Mouse (Mus musculus) layer of hippocampus, adult 11-12 months (tissue): Measurements from ENCODE around the gene Mrpl33.

Experiments used
- DNase-seq: peaks from one replicate; pipeline ENCODE4 v3.0.0; 2022; ENCODE audit warnings: low spot score

Gene Mrpl33

DNA sequence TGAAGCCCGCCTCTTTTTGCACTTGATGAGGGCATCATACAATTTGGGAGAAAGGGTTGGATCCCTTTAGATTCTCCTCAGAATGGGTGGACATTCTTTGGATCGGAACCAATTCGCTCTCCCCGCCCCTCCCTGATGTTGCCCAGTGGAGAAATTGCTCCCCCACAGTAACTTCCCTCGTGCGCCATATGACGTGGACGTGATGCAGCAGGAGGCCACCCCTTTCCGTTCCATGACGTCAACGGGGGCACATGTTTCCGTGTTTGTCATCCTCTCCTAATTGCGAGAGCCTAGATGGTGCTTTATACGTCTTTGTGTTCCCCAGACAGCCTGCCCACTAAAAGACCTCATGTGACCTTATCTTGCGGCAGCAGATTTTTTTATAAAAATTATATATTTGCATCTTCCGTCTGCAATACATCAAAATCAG is 101.6 kb downstream of the Mrpl33 start:
- peak; percentile 85 for DNase-seq

DNA sequence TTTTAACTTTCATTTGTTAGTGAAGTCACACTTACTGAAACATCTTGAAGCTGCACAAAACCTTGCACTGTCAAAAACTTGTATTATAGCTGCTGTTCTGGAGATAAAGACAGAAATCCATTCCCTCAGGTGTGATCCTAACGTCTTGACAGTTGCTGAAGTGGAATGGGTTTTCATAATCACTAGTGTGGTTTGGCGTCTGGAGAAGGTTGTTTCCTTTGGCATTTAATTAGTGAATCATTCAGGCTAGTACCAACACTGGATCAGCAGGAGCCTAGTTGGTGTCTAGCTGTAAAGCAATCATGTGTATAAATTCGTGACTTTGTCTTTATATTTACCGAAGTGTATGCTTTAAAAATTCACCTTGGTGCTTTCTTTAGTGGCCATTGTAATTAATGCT is 102.2 kb downstream of the Mrpl33 start:
- DNase-seq: no peak

DNA sequence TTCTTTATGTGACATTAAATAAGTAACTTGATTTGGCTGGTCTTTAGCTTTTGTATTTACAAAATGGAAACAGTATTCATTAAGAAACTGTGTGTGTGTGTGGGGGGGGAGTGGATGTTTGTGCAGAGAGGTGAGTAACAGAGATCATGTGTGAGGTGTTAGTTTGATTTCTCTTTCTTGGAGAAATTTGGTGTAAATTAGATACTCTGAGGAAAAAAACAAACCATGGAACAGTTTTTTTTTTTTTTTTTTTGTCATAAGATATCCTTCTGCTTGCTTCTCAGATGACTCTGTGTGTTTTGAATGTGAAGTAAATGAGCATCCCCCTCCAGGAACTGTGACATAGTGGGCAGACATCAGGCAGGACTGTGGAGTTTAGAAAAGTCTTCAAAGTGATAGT is 102.7 kb downstream of the Mrpl33 start:
- DNase-seq: no peak

- peak; percentile 75 for DNase-seq
These were observed 108.2 kb downstream of the Mrpl33 start for GRCm38 (mm10) chr5:31704971-31705370.

DNA sequence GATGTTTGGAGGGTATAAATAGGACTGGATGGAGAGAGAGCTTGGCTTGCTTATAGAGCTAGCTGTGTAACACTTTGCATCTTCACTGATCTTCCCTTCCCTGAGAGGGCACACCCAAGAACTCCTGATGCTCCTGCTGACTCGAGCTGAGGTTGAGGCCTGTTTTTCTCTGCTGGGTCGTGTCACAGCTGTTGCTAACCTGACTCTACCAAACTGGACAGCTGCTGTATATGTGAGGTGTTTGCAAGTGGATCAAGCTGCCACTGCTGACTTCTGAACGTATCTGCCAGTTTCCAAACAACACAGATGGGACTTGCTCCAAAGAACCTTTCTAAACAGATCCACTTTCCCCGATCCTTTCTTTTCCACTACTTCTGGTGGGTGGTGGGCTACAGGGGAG is 110.1 kb downstream of the Mrpl33 start:
- DNase-seq: no peak

GRCm38 (mm10) chr5:31709389-31709788 is 112.7 kb downstream of the Mrpl33 start:
- no peak for DNase-seq

GRCm38 (mm10) chr5:31713280-31713711 is 116.6 kb downstream of the Mrpl33 start:
- DNase-seq: no peak

DNA sequence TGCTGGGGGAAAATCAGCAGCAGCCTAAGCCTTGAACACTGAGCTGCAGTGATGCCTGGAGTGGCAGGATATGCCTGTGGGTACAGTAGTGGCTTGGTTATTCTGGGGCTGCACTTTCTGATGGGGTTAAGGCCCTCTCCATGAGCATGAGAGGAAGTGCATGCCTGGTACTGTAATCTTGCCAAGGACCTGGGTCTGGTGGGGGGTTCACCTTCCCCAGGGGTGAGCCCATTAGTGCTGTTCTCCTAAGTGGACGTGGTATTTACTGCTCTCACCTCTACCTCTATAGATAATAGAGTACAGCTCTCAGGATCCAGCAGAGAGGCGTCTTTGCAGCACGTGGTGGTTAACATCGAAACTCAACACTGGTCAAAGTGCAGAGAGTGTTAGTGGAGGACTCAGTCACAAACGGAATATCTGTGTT is 117.1 kb downstream of the Mrpl33 start:
- no peak for DNase-seq
